Mouse (Mus musculus) embryonic fibroblast, embryonic 13.5 days (primary cell): ENCODE data around the gene Prox1.

Experiments used
- CTCF ChIP-seq: IDR thresholded peaks from 2 replicates; pipeline ENCODE4 v1.5.1; 2011; ENCODE audit warnings: mild to moderate bottlenecking, control low read depth, low read length, moderate library complexity, borderline replicate concordance; ENCODE audit not compliant: insufficient read depth
- POLR2A ChIP-seq: IDR thresholded peaks from 2 replicates; pipeline ENCODE4 v1.6.1; 2011; ENCODE audit warnings: low read depth, mild to moderate bottlenecking, control low read depth, low read length, moderate library complexity

DNA sequence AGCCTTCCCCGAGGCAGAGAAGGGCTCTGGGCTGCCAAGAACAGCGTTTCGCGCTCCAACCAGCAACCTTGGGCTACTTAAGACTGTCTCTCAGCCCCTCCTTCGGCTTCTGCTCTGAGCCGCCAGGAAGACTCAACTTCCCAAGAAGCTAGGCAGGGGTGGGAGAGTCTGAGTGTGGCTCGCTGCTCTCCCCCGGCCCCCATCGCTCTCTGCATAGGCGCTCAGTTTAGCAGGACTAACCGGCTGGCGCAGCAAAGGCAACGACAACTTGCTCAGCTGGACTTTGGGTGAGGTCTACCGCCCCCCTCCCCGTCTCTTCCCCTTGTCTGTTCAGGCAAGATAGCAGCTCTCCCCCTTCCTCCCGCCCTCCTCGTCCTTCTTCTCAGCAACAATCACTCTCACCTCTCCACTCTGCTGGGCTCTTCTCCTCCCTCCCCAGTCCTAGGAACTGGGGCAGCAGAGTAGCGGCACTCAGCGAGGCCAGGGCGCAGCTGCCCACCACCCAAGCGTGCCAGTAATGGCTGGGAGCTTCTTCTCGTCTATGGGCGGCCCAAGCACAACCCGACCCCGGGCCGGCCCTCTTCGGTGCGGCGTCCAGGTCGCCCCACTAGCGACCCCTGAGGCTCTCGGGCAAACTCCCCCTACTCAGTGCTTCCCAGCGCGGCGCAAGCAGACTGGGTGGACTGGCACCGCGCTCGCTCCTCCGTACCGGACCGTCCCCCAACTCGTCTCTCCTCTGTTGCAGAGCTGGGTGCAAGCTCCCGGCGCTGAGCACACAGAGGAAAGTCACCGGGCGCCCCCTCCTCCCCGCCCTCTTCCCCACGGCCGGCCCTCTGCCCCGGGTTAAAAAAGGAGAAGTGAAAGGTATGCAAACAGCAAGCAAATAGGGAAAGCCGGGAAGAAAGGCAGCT is 1.5 kb downstream of the Prox1 start:
- no peak for TF ChIP-seq POLR2A
- TF ChIP-seq CTCF = no peak
